Mouse (Mus musculus): Measurements from ENCODE around the gene Trpc7. TPM values are rescaled to one million over a fixed set of nuclear protein-coding genes. Genes with fewer than 3 reads are reported as not detected.
A peak's percentile ranks its signal among the peaks of the same experiment; 100 is the strongest.

The Trpc7 gene
- total and polyA plus RNA-seq, 3 experiments, result 0.13 to 0.66 (median 0.23) TPM

- DNase-seq, result no peak
Measured at GRCm38 (mm10) chr13:56746739-56747532, 148.9 kb downstream of the Trpc7 start.

- DNase-seq, result no peak
Measured at GRCm38 (mm10) chr13:56742325-56742901, 153.4 kb downstream of the Trpc7 start.

GRCm38 (mm10) chr13:56741691-56742090, 154.1 kb downstream of the Trpc7 start:
- DNase-seq, result no peak

GRCm38 (mm10) chr13:56740496-56740895, 155.3 kb downstream of the Trpc7 start:
- DNase-seq, result no peak

GRCm38 (mm10) chr13:56739556-56739955, 156.2 kb downstream of the Trpc7 start:
- DNase-seq, result no peak

GRCm38 (mm10) chr13:56735212-56735875, 160.4 kb downstream of the Trpc7 start:
- peak; percentile 38 for DNase-seq

- DNase-seq, result peak; percentile 59
Measured at GRCm38 (mm10) chr13:56734617-56735016, 161.2 kb downstream of the Trpc7 start.

GRCm38 (mm10) chr13:56729046-56729445, 166.7 kb downstream of the Trpc7 start:
- DNase-seq, result no peak

GRCm38 (mm10) chr13:56726551-56726950, 169.2 kb downstream of the Trpc7 start:
- DNase-seq, result no peak

Other genes with a start within 250 kb of the Trpc7 start
- gene Smad5, start 193.0 kb downstream of the Trpc7 start, total RNA-seq (2021), result 10 to 100 TPM; 48.9 to 49.7 TPM
- 9.7 and 16.7 TPM in 2 replicates for gene Smad5, start 193.0 kb downstream of the Trpc7 start, polyA plus RNA-seq (2012; rRNA removed)
- not detected for gene Gm45623, start 142.2 kb downstream of the Trpc7 start, total RNA-seq (2021)
- gene Gm45623, start 142.2 kb downstream of the Trpc7 start, polyA plus RNA-seq (2012; rRNA removed), result not detected in 2 replicates